Mouse (Mus musculus): ENCODE measurements at regions not wholly inside any gene's neighbourhood (a gene's known extent, or its start where the extent isn't known, plus 50 kb on each side); places are given as distances from the start of the nearest gene placed in this dataset.
A peak's percentile ranks its signal among the peaks of the same experiment; 100 is the strongest.

GRCm38 (mm10) chr2:57772315-57772714, 225.4 kb upstream of the Galnt5 start:
- Histone ChIP-seq H3K27me3 (replicated peaks) (no peaks in the 10 kb centered on the region), H3K9ac (no peak overlapping the region), H3K4me1 (no peaks in the 10 kb centered on the region), H3K36me3 (replicated peaks) (no peaks in the 10 kb centered on the region), H3K27ac (no peak overlapping the region), H3K4me3 (no peak overlapping the region), H3K4me2 (no peak overlapping the region), H3K9me3 (no peaks in the 10 kb centered on the region)
- WGBS = 83% methylated on average over 2 of the region's 2 CpGs
- no peak for ATAC-seq (replicated peaks)

DNA sequence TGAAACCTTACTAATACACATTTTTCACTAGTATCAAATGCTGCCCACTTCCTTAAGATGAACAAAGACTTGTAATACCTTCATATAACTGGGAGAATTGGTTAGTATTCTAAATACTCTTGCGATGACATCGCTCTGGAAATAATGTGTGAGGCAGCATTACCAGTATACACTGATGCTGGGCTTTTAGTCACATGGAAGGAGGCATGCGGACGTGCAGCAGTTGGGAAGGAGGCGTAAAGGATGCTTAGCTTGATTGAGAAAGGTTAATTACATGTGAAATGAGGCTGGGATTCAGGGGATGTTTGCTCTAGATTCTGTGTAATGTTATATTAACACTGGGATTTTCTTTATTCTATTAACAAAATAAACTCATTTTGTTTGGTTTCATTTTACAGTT, 221.5 kb upstream of the Galnt5 start:
- no peaks in the 10 kb centered on the region for H3K36me3 ChIP-seq (replicated peaks)
- H3K4me2 ChIP-seq = no peak overlapping the region
- H3K27ac ChIP-seq = no peak overlapping the region
- H3K9ac ChIP-seq = no peak overlapping the region
- no peak overlapping the region for H3K4me3 ChIP-seq
- ATAC-seq (replicated peaks) = no peak
- H3K4me1 ChIP-seq = no peaks in the 10 kb centered on the region
- 77% methylated on average over 5 of the region's 5 CpGs for WGBS
- H3K9me3 ChIP-seq = no peaks in the 10 kb centered on the region
- no peaks in the 10 kb centered on the region for H3K27me3 ChIP-seq (replicated peaks)

DNA sequence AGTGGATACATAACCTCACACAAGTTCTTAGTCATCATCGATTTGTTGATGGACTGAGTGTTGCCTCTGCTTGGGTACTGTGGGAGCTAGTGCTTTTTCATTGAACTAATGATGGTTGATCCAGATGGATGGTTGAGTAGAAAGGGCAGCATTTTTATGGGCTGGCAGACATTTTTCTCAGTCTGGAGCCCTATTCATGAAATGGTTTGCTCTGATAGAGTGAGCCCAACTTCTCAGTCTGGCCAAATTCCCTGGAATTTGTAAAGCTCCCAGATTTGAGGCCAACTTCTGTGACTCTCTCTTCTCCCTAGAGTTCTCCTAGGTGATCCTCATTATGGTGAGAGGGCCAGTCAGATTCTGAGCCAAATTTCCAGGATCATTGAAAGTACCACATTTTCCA, 216.8 kb upstream of the Galnt5 start:
- Histone ChIP-seq H3K9ac (no peak overlapping the region), H3K4me3 (no peak overlapping the region), H3K4me1 (no peaks in the 10 kb centered on the region), H3K4me2 (no peak overlapping the region), H3K27me3 (replicated peaks) (no peaks in the 10 kb centered on the region), H3K36me3 (replicated peaks) (no peaks in the 10 kb centered on the region), H3K27ac (no peak overlapping the region), H3K9me3 (no peaks in the 10 kb centered on the region)
- no peak for ATAC-seq (replicated peaks)
- 98% methylated on average over 1 of the region's 1 CpGs for WGBS

DNA sequence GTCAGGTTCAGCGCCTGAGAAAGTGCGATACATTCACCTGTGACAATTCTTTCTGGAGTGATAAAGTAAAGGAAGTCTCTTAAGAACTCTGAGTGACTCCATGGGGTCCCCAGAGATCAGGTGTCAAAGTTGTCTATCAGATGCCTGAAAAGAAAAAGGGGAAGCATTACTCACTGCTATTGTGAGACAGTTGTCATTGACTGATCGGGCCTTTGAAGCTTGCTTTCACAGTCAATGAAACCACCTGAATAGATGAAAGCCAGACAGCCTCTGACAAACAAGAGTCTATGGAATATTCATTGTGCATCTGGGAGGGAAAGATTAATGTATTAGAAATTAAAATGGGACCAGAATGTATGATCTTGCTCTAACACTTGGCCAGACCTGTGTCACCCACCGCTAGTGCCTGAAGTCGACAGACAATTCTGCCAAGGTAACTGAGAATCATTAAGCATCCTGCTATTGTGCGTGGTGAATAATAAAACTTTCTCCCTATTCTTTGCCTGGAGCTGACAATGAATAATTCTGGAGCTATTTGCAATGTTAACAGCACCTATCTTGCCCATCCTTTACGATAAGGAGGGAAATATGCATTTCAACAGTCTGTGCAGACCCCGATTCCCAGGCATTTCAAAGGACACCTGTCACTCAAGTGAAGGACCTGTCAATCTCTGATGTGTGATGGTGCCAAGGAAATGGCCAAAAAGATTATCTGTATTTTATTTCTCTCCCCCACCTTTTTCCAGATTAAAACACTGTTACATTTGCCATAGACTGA, 204.0 kb upstream of the Galnt5 start:
- Histone ChIP-seq H3K9ac (no peak overlapping the region), H3K27ac (no peak overlapping the region), H3K27me3 (replicated peaks) (no peaks in the 10 kb centered on the region), H3K4me2 (no peak overlapping the region), H3K4me1 (no peaks in the 10 kb centered on the region), H3K9me3 (no peaks in the 10 kb centered on the region), H3K4me3 (no peak overlapping the region), H3K36me3 (replicated peaks) (no peaks in the 10 kb centered on the region)
- peak; percentile 90 for ATAC-seq (replicated peaks)
- 47% methylated on average over 8 of the region's 8 CpGs for WGBS

DNA sequence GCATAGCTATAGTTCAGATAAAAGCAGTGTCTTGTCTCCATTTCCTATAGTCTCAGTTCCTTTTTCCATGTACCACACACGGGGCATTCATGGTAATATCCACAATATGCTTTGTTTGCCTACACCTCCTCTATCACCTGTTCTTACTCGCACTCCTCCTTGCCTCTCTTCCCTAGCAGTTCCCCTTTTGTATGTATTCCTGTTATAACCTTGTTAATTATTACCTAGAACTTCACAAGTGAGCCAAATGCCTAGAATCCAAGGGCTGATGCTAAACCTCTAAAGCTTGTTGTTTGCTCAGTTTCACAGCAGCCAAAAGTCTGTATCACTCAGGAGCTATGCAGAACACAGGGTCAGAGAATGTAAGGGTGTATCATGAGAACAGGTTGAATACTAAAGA, 198.4 kb upstream of the Galnt5 start:
- Histone ChIP-seq H3K4me1 (no peaks in the 10 kb centered on the region), H3K36me3 (replicated peaks) (no peaks in the 10 kb centered on the region), H3K9me3 (no peaks in the 10 kb centered on the region), H3K27ac (no peak overlapping the region), H3K9ac (no peak overlapping the region), H3K27me3 (replicated peaks) (no peaks in the 10 kb centered on the region), H3K4me2 (no peak overlapping the region), H3K4me3 (no peak overlapping the region)
- no peak for ATAC-seq (replicated peaks)
- WGBS = 83% methylated on average over 2 of the region's 2 CpGs

DNA sequence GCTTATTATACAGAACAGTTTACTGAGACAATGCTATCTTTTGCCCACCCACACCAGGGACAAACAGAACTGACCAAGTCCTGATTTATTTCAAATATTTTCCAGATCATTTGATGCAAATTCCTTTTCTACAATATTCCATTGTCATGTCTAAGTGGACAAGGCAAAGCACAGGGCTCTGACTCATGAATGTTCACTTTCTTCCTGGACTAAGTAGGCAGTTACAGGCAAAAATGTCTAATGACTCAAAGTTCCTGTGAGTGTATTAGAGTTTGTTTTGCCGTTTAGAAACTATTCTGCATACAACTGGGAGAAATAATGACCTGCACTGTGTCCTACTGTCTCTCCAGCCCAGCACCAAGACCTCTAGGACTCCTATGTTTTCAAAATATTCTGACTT, 189.8 kb upstream of the Galnt5 start:
- H3K9me3 ChIP-seq = no peaks in the 10 kb centered on the region
- no peaks in the 10 kb centered on the region for H3K36me3 ChIP-seq (replicated peaks)
- H3K27ac ChIP-seq = no peak overlapping the region
- no peaks in the 10 kb centered on the region for H3K4me1 ChIP-seq
- H3K27me3 ChIP-seq (replicated peaks) = no peaks in the 10 kb centered on the region
- no peak for ATAC-seq (replicated peaks)
- H3K4me2 ChIP-seq = no peak overlapping the region
- H3K9ac ChIP-seq = no peak overlapping the region
- no peak overlapping the region for H3K4me3 ChIP-seq
- 59% methylated on average over 1 of the region's 1 CpGs for WGBS

DNA sequence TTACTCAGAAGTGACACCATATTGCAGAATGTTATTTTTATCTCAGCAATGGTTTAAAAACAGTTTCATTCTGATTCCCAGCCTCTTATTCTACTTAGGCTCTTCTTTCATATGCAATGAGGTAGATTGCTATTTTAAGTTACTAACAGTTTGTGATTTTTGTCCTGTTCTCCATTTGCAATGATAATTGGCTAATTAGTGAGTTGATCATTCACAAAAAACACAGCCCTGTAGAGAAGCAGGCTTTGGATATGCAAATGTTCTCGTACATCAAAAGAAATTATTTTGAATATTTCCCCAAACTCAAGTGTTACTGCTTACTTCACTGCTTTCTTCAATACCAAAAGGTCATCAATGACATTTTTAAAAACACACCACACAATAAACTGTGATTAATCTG, 184.7 kb upstream of the Galnt5 start:
- Histone ChIP-seq H3K4me3 (no peak overlapping the region), H3K27me3 (replicated peaks) (no peaks in the 10 kb centered on the region), H3K36me3 (replicated peaks) (no peaks in the 10 kb centered on the region), H3K27ac (no peak overlapping the region), H3K9me3 (no peaks in the 10 kb centered on the region), H3K9ac (no peak overlapping the region), H3K4me2 (no peak overlapping the region), H3K4me1 (no peaks in the 10 kb centered on the region)
- WGBS = 61% methylated on average over 1 of the region's 1 CpGs
- no peak for ATAC-seq (replicated peaks)

GRCm38 (mm10) chr2:57820343-57820742, 177.3 kb upstream of the Galnt5 start:
- ATAC-seq (replicated peaks) = 0 out of 2 replicates have a peak, but pooled peaks have one; percentile 58

DNA sequence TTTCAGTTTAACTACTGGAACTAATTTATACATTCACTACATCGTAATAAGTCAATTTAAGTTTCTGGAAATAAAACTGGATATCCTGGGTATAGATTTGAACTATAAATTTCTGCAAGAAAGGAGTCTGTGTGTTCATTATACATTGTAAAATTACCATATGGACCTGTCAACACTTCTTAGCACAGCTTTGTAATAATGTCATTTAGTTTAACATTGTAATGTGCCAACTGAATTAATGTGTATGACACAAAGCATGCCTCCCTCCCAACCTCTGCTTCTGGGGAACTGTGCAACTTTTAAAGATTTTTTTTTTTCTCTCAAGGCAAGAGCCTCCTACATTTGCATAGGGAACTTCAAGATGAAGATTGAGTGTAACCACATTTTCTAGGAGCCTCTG, 176.8 kb upstream of the Galnt5 start:
- no peaks in the 10 kb centered on the region for H3K9me3 ChIP-seq
- no peaks in the 10 kb centered on the region for H3K36me3 ChIP-seq (replicated peaks)
- H3K27ac ChIP-seq = no peak overlapping the region
- 54% methylated on average over 1 of the region's 1 CpGs for WGBS
- no peak overlapping the region for H3K4me2 ChIP-seq
- no peak overlapping the region for H3K4me3 ChIP-seq
- H3K4me1 ChIP-seq = peaks cover 4% of the 10 kb centered on the region
- H3K27me3 ChIP-seq (replicated peaks) = no peaks in the 10 kb centered on the region
- no peak for ATAC-seq (replicated peaks)
- no peak overlapping the region for H3K9ac ChIP-seq

More at GRCm38 (mm10) chr2:57820343-57820742, 177.3 kb upstream of the Galnt5 start:
- WGBS = 39% methylated on average over 2 of the region's 2 CpGs
- no peak overlapping the region for H3K9ac ChIP-seq
- no peaks in the 10 kb centered on the region for H3K9me3 ChIP-seq
- no peaks in the 10 kb centered on the region for H3K36me3 ChIP-seq (replicated peaks)
- no peak overlapping the region for H3K4me3 ChIP-seq
- no peaks in the 10 kb centered on the region for H3K27me3 ChIP-seq (replicated peaks)
- peaks cover 4% of the 10 kb centered on the region for H3K4me1 ChIP-seq
- no peak overlapping the region for H3K4me2 ChIP-seq
- no peak overlapping the region for H3K27ac ChIP-seq

GRCm38 (mm10) chr2:57828284-57828683, 169.4 kb upstream of the Galnt5 start:
- Histone ChIP-seq H3K9me3 (no peaks in the 10 kb centered on the region), H3K4me3 (no peak overlapping the region), H3K27me3 (replicated peaks) (no peaks in the 10 kb centered on the region), H3K4me1 (no peaks in the 10 kb centered on the region), H3K9ac (no peak overlapping the region), H3K36me3 (replicated peaks) (no peaks in the 10 kb centered on the region), H3K4me2 (no peak overlapping the region), H3K27ac (no peak overlapping the region)
- ATAC-seq (replicated peaks) = no peak
- 58% methylated on average over 2 of the region's 2 CpGs for WGBS

GRCm38 (mm10) chr2:57832565-57833355, 164.9 kb upstream of the Galnt5 start:
- H3K27ac ChIP-seq = no peak overlapping the region
- no peaks in the 10 kb centered on the region for H3K36me3 ChIP-seq (replicated peaks)
- no peak overlapping the region for H3K4me3 ChIP-seq
- no peaks in the 10 kb centered on the region for H3K4me1 ChIP-seq
- no peak for ATAC-seq (replicated peaks)
- no peak overlapping the region for H3K4me2 ChIP-seq
- 56% methylated on average over 12 of the region's 12 CpGs for WGBS
- no peaks in the 10 kb centered on the region for H3K9me3 ChIP-seq
- H3K9ac ChIP-seq = no peak overlapping the region
- no peaks in the 10 kb centered on the region for H3K27me3 ChIP-seq (replicated peaks)

- Histone ChIP-seq H3K4me2 (no peak overlapping the region), H3K9ac (no peak overlapping the region), H3K36me3 (replicated peaks) (no peaks in the 10 kb centered on the region), H3K27ac (no peak overlapping the region), H3K27me3 (replicated peaks) (no peaks in the 10 kb centered on the region), H3K9me3 (no peaks in the 10 kb centered on the region), H3K4me1 (peaks cover 7% of the 10 kb centered on the region), H3K4me3 (no peak overlapping the region)
- 67% methylated on average over 1 of the region's 1 CpGs for WGBS
- no peak for ATAC-seq (replicated peaks)
Observed at GRCm38 (mm10) chr2:57845135-57845534, 152.5 kb upstream of the Galnt5 start.

- Histone ChIP-seq H3K9me3 (no peaks in the 10 kb centered on the region), H3K9ac (no peak overlapping the region), H3K4me1 (peaks cover 8% of the 10 kb centered on the region), H3K27ac (no peak overlapping the region), H3K4me3 (no peak overlapping the region), H3K36me3 (replicated peaks) (no peaks in the 10 kb centered on the region), H3K4me2 (no peak overlapping the region), H3K27me3 (replicated peaks) (no peaks in the 10 kb centered on the region)
- ATAC-seq (replicated peaks) = no peak
- WGBS = 44% methylated on average over 4 of the region's 4 CpGs
Observed at GRCm38 (mm10) chr2:57847707-57848106, 150.0 kb upstream of the Galnt5 start.

Data from midbrain, embryonic 15.5 days (tissue).